In genomic region chr9:56774231-56774630, GRCm38 (mm10) we compare ENCODE assay signal across 8 mouse cellular contexts. TPM values are rescaled to one million over a fixed set of nuclear protein-coding genes. Genes with fewer than 3 reads are reported as not detected.
A peak's percentile ranks its signal among the peaks of the same experiment; 100 is the strongest.
DNase-seq lines count a peak whose midpoint lies in the region; ATAC-seq and TF ChIP-seq lines count a peak whose summit lies in the region.

No protein-coding gene starts in this region.

- no peaks in the 10 kb centered on the region for H3K4me1 ChIP-seq in heart, adult 2 months (ENCODE audit: control insufficient read depth, insufficient read depth, low read length)
- H3K4me1 ChIP-seq in heart, embryonic 12.5 days (replicated peaks), result no peaks in the 10 kb centered on the region
- H3K4me1 ChIP-seq in embryonic facial prominence, embryonic 10.5 days, result peaks cover 29% of the 10 kb centered on the region

- no peaks in the 10 kb centered on the region for H3K9me3 ChIP-seq in heart, embryonic 12.5 days (replicated peaks)
- no peaks in the 10 kb centered on the region for H3K9me3 ChIP-seq in embryonic facial prominence, embryonic 10.5 days

- no peak overlapping the region for H3K4me2 ChIP-seq in heart, embryonic 12.5 days

- H3K36me3 ChIP-seq in heart, adult 2 months (ENCODE audit: control insufficient read depth, insufficient read depth, low read length), result no peaks in the 10 kb centered on the region
- H3K36me3 ChIP-seq in heart, embryonic 12.5 days, result no peaks in the 10 kb centered on the region
- no peaks in the 10 kb centered on the region for H3K36me3 ChIP-seq in embryonic facial prominence, embryonic 10.5 days (replicated peaks)

- intact Hi-C loops in heart, adult 2 months (cut with DNase I), result no loop called here

- H3K9ac ChIP-seq in heart, adult 2 months (ENCODE audit: low read depth, low read length), result no peak overlapping the region
- no peak overlapping the region for H3K9ac ChIP-seq in heart, embryonic 12.5 days

- ATAC-seq in heart, embryonic 12.5 days (ENCODE audit: insufficient number of reproducible peaks, low FRiP score), result no peak
- ATAC-seq in megakaryocyte, adult 5-6 weeks (ENCODE audit: poor library complexity, severe bottlenecking), result 0 out of 2 replicates have a peak, but pooled peaks have one; percentile 27

- H3K27ac ChIP-seq in heart, adult 2 months, result no peak overlapping the region
- no peak overlapping the region for H3K27ac ChIP-seq in heart, embryonic 12.5 days (ENCODE audit: poor library complexity, severe bottlenecking)
- H3K27ac ChIP-seq in embryonic facial prominence, embryonic 10.5 days (replicated peaks), result no peak overlapping the region

- no peak overlapping the region for H3K4me3 ChIP-seq in heart, adult 2 months
- no peak overlapping the region for H3K4me3 ChIP-seq in heart, embryonic 12.5 days
- no peak overlapping the region for H3K4me3 ChIP-seq in embryonic facial prominence, embryonic 10.5 days

- WGBS in heart, adult 2 months, result 33% methylated on average over 6 of the region's 6 CpGs
- WGBS in heart, embryonic 12.5 days, result 39% methylated on average over 6 of the region's 6 CpGs
- WGBS in embryonic facial prominence, embryonic 10.5 days, result 43% methylated on average over 6 of the region's 6 CpGs

- H3K79me2 ChIP-seq in heart, adult 2 months (replicated peaks; ENCODE audit: control insufficient read depth, insufficient read depth, low read length), result no peaks in the 10 kb centered on the region

- TF ChIP-seq CTCF in heart, adult 2 months (IDR thresholded peaks at IDR 0.05), result peak; percentile 90

- peak; percentile 22 to 58 for DNase-seq in heart, adult 2 months
- DNase-seq in A20 (ENCODE audit: low read depth, low spot score), result peak; percentile 52
- peak; percentile 69 for DNase-seq in adrenal gland, postnatal 10 days
- peak; percentile 65 for DNase-seq in embryonic facial prominence, embryonic 10.5 days (ENCODE audit: low spot score)
- peak; percentile 17 to 38 for DNase-seq in kidney, adult 8-10 months
- peak; percentile 55 for DNase-seq in thymus, postnatal 0 days (ENCODE audit: low spot score)

- TF ChIP-seq EP300 in heart, adult 2 months (IDR thresholded peaks at IDR 0.05; ENCODE audit: insufficient read depth, low read depth, low read length), result no peak

- H3K27me3 ChIP-seq in heart, adult 2 months (ENCODE audit: control insufficient read depth, insufficient read depth, low read length), result no peaks in the 10 kb centered on the region
- H3K27me3 ChIP-seq in heart, embryonic 12.5 days (replicated peaks), result peaks cover 41% of the 10 kb centered on the region
- H3K27me3 ChIP-seq in embryonic facial prominence, embryonic 10.5 days (replicated peaks; ENCODE audit: low read depth, poor library complexity, severe bottlenecking), result 0 out of 2 replicates have a peak, but pooled peaks cover 3% of the 10 kb centered on the region

- no peak for TF ChIP-seq POLR2A in heart, adult 2 months (IDR thresholded peaks at IDR 0.05; ENCODE audit: insufficient read depth, low read depth, low read length)

RNA-seq across cellular contexts. Expression of gene Lingo1, which starts 22.0 kb away (rescaled TPM):
- total RNA-seq in heart, adult 2 months (2021), result 1 to 10 TPM; 1.2 to 1.3 TPM
- 5.5 and 6.1 TPM in 2 replicates for polyA plus RNA-seq in heart, adult 2 months (2012; rRNA removed)
- 1.8 and 2.4 TPM in 2 replicates for polyA plus RNA-seq in heart, embryonic 12.5 days (2016; fragmentation: Nextera tagmentation; extraction: Ambion mirVana)
- 1 to 10 TPM; 2.6 to 5.1 TPM for total RNA-seq in adrenal gland, postnatal 10 days (2021)
- polyA plus RNA-seq in embryonic facial prominence, embryonic 10.5 days (2016; fragmentation: Nextera tagmentation; extraction: Ambion mirVana), result 2.1 and 2.4 TPM in 2 replicates
- total RNA-seq in megakaryocyte, adult 5-6 weeks (2015), result not detected in 2 replicates
- not detected in 2 replicates for total RNA-seq in megakaryocyte, adult 5-6 weeks (2017)
- 1.1 and 1.3 TPM in 2 replicates for polyA plus RNA-seq in thymus, postnatal 0 days (2015; fragmentation: Nextera tagmentation; extraction: Ambion mirVana)
